Mouse (Mus musculus): ENCODE data around the gene Ppm1n. TPM values are rescaled to one million over a fixed set of nuclear protein-coding genes. Genes with fewer than 3 reads are reported as not detected.

The Ppm1n gene
- polyA plus RNA-seq, 1 experiment from 2014 or later, result 0.12 TPM

GRCm38 (mm10) chr7:19226817-19227797 lies 52.8 kb downstream of the Ppm1n start:
- Histone ChIP-seq H3K4me1 (replicated peaks; ENCODE audit: control insufficient read depth, insufficient read depth, low read length) (peaks cover 13% of the 10 kb centered on the region; the same call in 1 of the 2 replicates), H3K27ac (ENCODE audit: low read depth, low read length) (peak overlapping the region; percentile 83), H3K4me3 (ENCODE audit: low read depth, low read length) (peak overlapping the region; percentile 57), H3K4me2 (replicated peaks; ENCODE audit: low read depth) (peak overlapping the region; percentile 82), H3K9me3 (ENCODE audit: control insufficient read depth) (no peaks in the 10 kb centered on the region), H3K27me3 (replicated peaks; ENCODE audit: control insufficient read depth, insufficient read depth, low read length) (no peaks in the 10 kb centered on the region), H3K36me3 (ENCODE audit: control insufficient read depth, insufficient read depth) (peaks cover 3% of the 10 kb centered on the region; the same call in 1 of the 2 replicates), H3K9ac (ENCODE audit: low read depth, low read length) (peak overlapping the region; percentile 68)
- TF ChIP-seq CTCF (IDR thresholded peaks at IDR 0.05; ENCODE audit: low read depth), result no peak
- ATAC-seq, result no peak
- 16% methylated on average over 20 of the region's 20 CpGs for WGBS

Other genes starting within 250 kb of the Ppm1n start
- not detected in 2 replicates for gene Rsph6a, start 225.4 kb downstream of the Ppm1n start, polyA plus RNA-seq (2015; fragmentation: Nextera tagmentation; extraction: Ambion mirVana)
- gene Dmwd, start 203.8 kb downstream of the Ppm1n start, polyA plus RNA-seq (2015; fragmentation: Nextera tagmentation; extraction: Ambion mirVana), result 4.7 and 5.4 TPM in 2 replicates
- 50.8 and 60.4 TPM in 2 replicates for gene Dmpk, start 196.2 kb downstream of the Ppm1n start, polyA plus RNA-seq (2015; fragmentation: Nextera tagmentation; extraction: Ambion mirVana)
- gene Six5, start 185.5 kb downstream of the Ppm1n start, polyA plus RNA-seq (2015; fragmentation: Nextera tagmentation; extraction: Ambion mirVana), result 4.6 and 5.1 TPM in 2 replicates
- 0.38 and 0.39 TPM in 2 replicates for gene Gm4969, start 161.7 kb downstream of the Ppm1n start, polyA plus RNA-seq (2015; fragmentation: Nextera tagmentation; extraction: Ambion mirVana)
- gene Fbxo46, start 160.2 kb downstream of the Ppm1n start, polyA plus RNA-seq (2015; fragmentation: Nextera tagmentation; extraction: Ambion mirVana), result 4.8 and 5.1 TPM in 2 replicates
- 7.3 and 8.1 TPM in 2 replicates for gene Qpctl, start 130.8 kb downstream of the Ppm1n start, polyA plus RNA-seq (2015; fragmentation: Nextera tagmentation; extraction: Ambion mirVana)
- gene Snrpd2, start 130.3 kb downstream of the Ppm1n start, polyA plus RNA-seq (2015; fragmentation: Nextera tagmentation; extraction: Ambion mirVana), result 66.3 and 69.6 TPM in 2 replicates
- 0.48 and 0.67 TPM in 2 replicates for gene Gipr, start 113.9 kb downstream of the Ppm1n start, polyA plus RNA-seq (2015; fragmentation: Nextera tagmentation; extraction: Ambion mirVana)
- gene Eml2, start 103.6 kb downstream of the Ppm1n start, polyA plus RNA-seq (2015; fragmentation: Nextera tagmentation; extraction: Ambion mirVana), result 5.0 and 5.1 TPM in 2 replicates
- gene Gpr4, start 67.5 kb downstream of the Ppm1n start, polyA plus RNA-seq (2015; fragmentation: Nextera tagmentation; extraction: Ambion mirVana), result 1.3 and 1.6 TPM in 2 replicates
- 26.5 and 27.5 TPM in 2 replicates for gene Opa3, start 51.7 kb downstream of the Ppm1n start, polyA plus RNA-seq (2015; fragmentation: Nextera tagmentation; extraction: Ambion mirVana)
- 98.5 and 106 TPM in 2 replicates for gene Vasp, start 8.2 kb downstream of the Ppm1n start, polyA plus RNA-seq (2015; fragmentation: Nextera tagmentation; extraction: Ambion mirVana)
- gene Rtn2, start 2.6 kb upstream of the Ppm1n start, polyA plus RNA-seq (2015; fragmentation: Nextera tagmentation; extraction: Ambion mirVana), result 7.1 and 9.3 TPM in 2 replicates
- 0.12 and 0.54 TPM in 2 replicates for gene Fosb, start 30.0 kb upstream of the Ppm1n start, polyA plus RNA-seq (2015; fragmentation: Nextera tagmentation; extraction: Ambion mirVana)
- 22.1 and 27.1 TPM in 2 replicates for gene Ercc1, start 64.7 kb upstream of the Ppm1n start, polyA plus RNA-seq (2015; fragmentation: Nextera tagmentation; extraction: Ambion mirVana)
- gene Cd3eap, start 79.4 kb upstream of the Ppm1n start, polyA plus RNA-seq (2015; fragmentation: Nextera tagmentation; extraction: Ambion mirVana), result 8.3 and 9.7 TPM in 2 replicates
- 1.4 TPM in 2 replicates for gene Ppp1r13l, start 79.7 kb upstream of the Ppm1n start, polyA plus RNA-seq (2015; fragmentation: Nextera tagmentation; extraction: Ambion mirVana)
- 6.2 and 8.7 TPM in 2 replicates for gene Ercc2, start 101.9 kb upstream of the Ppm1n start, polyA plus RNA-seq (2015; fragmentation: Nextera tagmentation; extraction: Ambion mirVana)
- 1.6 TPM in 2 replicates for gene Klc3, start 124.0 kb upstream of the Ppm1n start, polyA plus RNA-seq (2015; fragmentation: Nextera tagmentation; extraction: Ambion mirVana)
- gene Ckm, start 124.7 kb upstream of the Ppm1n start, polyA plus RNA-seq (2015; fragmentation: Nextera tagmentation; extraction: Ambion mirVana), result 25.2 and 26.2 TPM in 2 replicates
- 4.2 and 4.7 TPM in 2 replicates for gene Mark4, start 178.8 kb upstream of the Ppm1n start, polyA plus RNA-seq (2015; fragmentation: Nextera tagmentation; extraction: Ambion mirVana)
- 1.1 and 1.9 TPM in 2 replicates for gene Exoc3l2, start 183.3 kb upstream of the Ppm1n start, polyA plus RNA-seq (2015; fragmentation: Nextera tagmentation; extraction: Ambion mirVana)
- gene Bloc1s3, start 228.3 kb upstream of the Ppm1n start, polyA plus RNA-seq (2015; fragmentation: Nextera tagmentation; extraction: Ambion mirVana), result 3.4 TPM in 2 replicates
- 108 and 118 TPM in 2 replicates for gene Trappc6a, start 228.3 kb upstream of the Ppm1n start, polyA plus RNA-seq (2015; fragmentation: Nextera tagmentation; extraction: Ambion mirVana)
- not detected in 2 replicates for gene Nkpd1, start 237.8 kb upstream of the Ppm1n start, polyA plus RNA-seq (2015; fragmentation: Nextera tagmentation; extraction: Ambion mirVana)

Data from intestine, postnatal 0 days (tissue).